Mouse (Mus musculus) myocyte (in vitro differentiated cells): ENCODE measurements around the gene Tsnax. TPM values are rescaled to one million over a fixed set of nuclear protein-coding genes. Genes with fewer than 3 reads are reported as not detected.

Experiments used
- H3K27me3 ChIP-seq: one replicate; pipeline ENCODE4 v1.6.1; 2011; ENCODE audit not compliant: control insufficient read depth, insufficient read depth, insufficient read length
- H3K36me3 ChIP-seq: one replicate; pipeline ENCODE4 v1.6.1; 2011; ENCODE audit not compliant: control insufficient read depth, insufficient read depth
- H3K4me2 ChIP-seq: one replicate; pipeline ENCODE4 v1.6.1; 2011; ENCODE audit warnings: low read depth, control low read depth
- H3K4me3 ChIP-seq: one replicate; pipeline ENCODE4 v1.5.1; 2011; ENCODE audit warnings: mild to moderate bottlenecking, control low read depth, moderate library complexity
- H3K79me2 ChIP-seq: one replicate; pipeline ENCODE4 v1.6.1; 2011; ENCODE audit not compliant: control insufficient read depth, insufficient read depth
- H3ac ChIP-seq: one replicate; pipeline ENCODE4 v1.6.1; 2011; ENCODE audit not compliant: control insufficient read depth, insufficient read length
- CEBPB ChIP-seq: IDR thresholded peaks from 2 replicates; pipeline ENCODE4 v1.6.1; 2011; ENCODE audit warnings: mild to moderate bottlenecking, moderate library complexity; ENCODE audit not compliant: poor library complexity, insufficient read depth, severe bottlenecking
- E2F4 ChIP-seq: IDR thresholded peaks from one replicate; pipeline ENCODE4 v1.6.1; 2011; ENCODE audit warnings: mild to moderate bottlenecking, control low read depth, moderate library complexity; ENCODE audit not compliant: insufficient read depth
- MAX ChIP-seq: IDR thresholded peaks from one replicate; pipeline ENCODE4 v1.6.1; 2011; ENCODE audit warnings: low read depth, mild to moderate bottlenecking, control low read depth
- MYOD1 ChIP-seq, 3 experiments: IDR thresholded peaks; one replicate each; pipeline ENCODE4 v1.6.1; 2011; ENCODE audit warnings: control low read depth in 2 of 3, low read depth in 2 of 3, mild to moderate bottlenecking in 2 of 3, moderate library complexity in 1 of 3; ENCODE audit not compliant: insufficient read length in 2 of 3, control insufficient read depth in 1 of 3
- MYOG ChIP-seq, 3 experiments: IDR thresholded peaks; one replicate each; pipeline ENCODE4 v1.6.1; 2011; ENCODE audit warnings: control low read depth in 2 of 3, low read depth in 2 of 3, mild to moderate bottlenecking in 2 of 3; ENCODE audit not compliant: insufficient read length in 2 of 3, control insufficient read depth in 1 of 3, insufficient read depth in 1 of 3
- POLR2A ChIP-seq: IDR thresholded peaks from one replicate; pipeline ENCODE4 v1.6.1; 2011; ENCODE audit warnings: low read depth, mild to moderate bottlenecking, control low read depth, moderate library complexity; ENCODE audit not compliant: insufficient read length
- REST ChIP-seq: IDR thresholded peaks from one replicate; pipeline ENCODE4 v1.6.1; 2011; ENCODE audit warnings: mild to moderate bottlenecking, control low read depth, moderate library complexity; ENCODE audit not compliant: insufficient read depth, insufficient read length
- SRF ChIP-seq: IDR thresholded peaks from one replicate; pipeline ENCODE4 v1.6.1; 2011; ENCODE audit warnings: low read depth; ENCODE audit not compliant: control insufficient read depth, insufficient read length
- TCF12 ChIP-seq: IDR thresholded peaks from one replicate; pipeline ENCODE4 v1.6.1; 2011; ENCODE audit warnings: mild to moderate bottlenecking, control low read depth; ENCODE audit not compliant: poor library complexity, insufficient read depth, severe bottlenecking
- TCF3 ChIP-seq: IDR thresholded peaks from one replicate; pipeline ENCODE4 v1.6.1; 2011; ENCODE audit warnings: low read depth, control low read depth; ENCODE audit not compliant: insufficient read length
- USF1 ChIP-seq: IDR thresholded peaks from one replicate; pipeline ENCODE4 v1.6.1; 2011; ENCODE audit warnings: low read depth, mild to moderate bottlenecking, control low read depth, moderate library complexity
- polyA plus RNA-seq: library from polyadenylated mRNA; unstranded; fragments of >200 nt; fragmentation: generic; extraction: Trizol; gene quantifications from one replicate; pipeline ENCODE4 v1.2.1, GENCODE M21; 2012; ENCODE audit warnings: missing spikeins

Tsnax gene
- polyA plus RNA-seq, 1 experiment = 59.9 TPM

DNA sequence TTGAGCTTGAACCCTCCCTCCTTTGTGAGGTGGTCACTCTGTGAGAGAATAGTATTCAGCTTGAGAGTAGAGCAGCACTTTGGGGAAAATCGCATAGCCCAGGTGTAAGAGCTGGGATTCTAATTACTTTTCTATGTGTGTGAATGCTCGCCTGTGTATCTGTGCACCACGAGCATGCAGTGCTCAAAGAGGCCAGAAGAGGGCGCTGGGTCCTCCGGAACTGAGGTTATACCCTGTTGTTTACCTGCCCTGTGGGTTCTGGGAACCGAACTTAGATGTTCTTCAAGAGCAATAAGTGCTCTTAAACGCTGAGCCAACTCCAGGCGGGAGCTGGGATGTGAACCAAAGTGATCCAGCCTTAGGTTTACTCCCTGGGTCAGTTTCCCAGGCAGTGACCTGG is 32.0 kb upstream of the Tsnax start:
- Histone ChIP-seq H3K4me3 (no peak overlapping the region), H3K36me3 (no peaks in the 10 kb centered on the region), H3K4me2 (no peak overlapping the region), H3ac (no peak overlapping the region), H3K79me2 (no peaks in the 10 kb centered on the region), H3K27me3 (no peaks in the 10 kb centered on the region)
- TF ChIP-seq CEBPB (no peak), TCF3 (no peak), TCF12 (no peak)

DNA sequence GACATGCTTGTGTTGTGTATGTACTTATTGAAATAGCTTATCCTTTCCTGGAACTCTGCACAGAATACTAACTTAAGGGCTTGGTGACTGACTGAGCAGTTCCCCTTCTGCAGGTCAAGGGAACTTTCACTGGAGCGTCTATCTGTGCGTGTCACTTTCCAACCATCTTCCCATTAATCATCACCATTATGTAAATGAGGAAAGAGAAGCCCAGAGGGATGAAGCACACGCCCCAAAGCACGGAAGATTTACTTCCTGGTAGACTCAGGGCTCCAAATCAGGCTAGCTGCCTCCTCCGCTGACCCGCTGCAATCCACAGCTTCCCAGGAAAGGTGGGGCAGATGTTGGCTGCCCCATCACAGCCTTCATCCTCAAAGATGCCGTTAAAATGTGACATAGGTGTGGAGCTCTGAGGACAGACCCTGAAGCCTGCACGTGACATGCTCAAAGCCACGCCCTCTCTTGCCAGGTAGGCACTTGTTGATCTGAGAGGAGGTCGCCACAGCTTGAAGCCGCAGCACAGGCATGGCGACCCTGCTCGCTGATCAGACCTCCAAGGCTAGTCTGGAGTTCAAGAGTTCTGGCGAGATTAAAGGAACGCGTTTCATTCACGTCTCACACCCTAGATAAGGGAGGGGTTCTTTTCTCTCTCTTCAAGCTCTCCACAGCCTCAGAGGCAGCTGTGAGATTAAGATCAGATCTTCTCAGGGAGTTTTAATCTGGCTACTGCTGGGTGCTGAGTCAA is 21.7 kb upstream of the Tsnax start:
- H3K27me3 ChIP-seq = peaks cover 35% of the 10 kb centered on the region
- H3K36me3 ChIP-seq = no peaks in the 10 kb centered on the region
- H3K79me2 ChIP-seq = no peaks in the 10 kb centered on the region
- H3K4me3 ChIP-seq = no peak overlapping the region
- H3K4me2 ChIP-seq = no peak overlapping the region
- H3ac ChIP-seq = no peak overlapping the region
- TF ChIP-seq POLR2A (no peak), TCF3 (no peak), MYOD1 (IDR thresholded peaks at IDR 0.05; ENCODE audit: control insufficient read depth in 1 of 3, insufficient read length in 2 of 3, low read depth in 2 of 3) (no peak), MYOG (IDR thresholded peaks at IDR 0.05; ENCODE audit: control insufficient read depth in 1 of 3, insufficient read depth in 1 of 3, insufficient read length in 2 of 3, low read depth in 2 of 3) (no peak), TCF12 (no peak), USF1 (no peak), MAX (no peak), SRF (no peak), CEBPB (no peak), REST (no peak), E2F4 (no peak)

DNA sequence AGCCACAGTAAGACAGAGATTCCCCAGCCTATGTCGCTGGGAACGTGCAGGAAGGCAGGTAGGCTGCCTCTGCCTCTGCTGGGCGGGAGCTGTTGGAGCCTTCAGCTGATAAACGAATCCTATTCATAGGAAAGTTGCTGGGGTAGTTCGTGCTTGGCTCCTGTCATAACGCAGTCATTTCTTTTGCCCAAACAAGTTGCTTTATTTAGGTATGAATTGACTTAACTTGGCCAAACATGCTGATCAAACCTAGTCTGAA is 21.2 kb upstream of the Tsnax start:
- Histone ChIP-seq H3ac (no peak overlapping the region), H3K27me3 (peaks cover 30% of the 10 kb centered on the region), H3K79me2 (no peaks in the 10 kb centered on the region), H3K4me2 (no peak overlapping the region), H3K4me3 (no peak overlapping the region), H3K36me3 (no peaks in the 10 kb centered on the region)
- TF ChIP-seq E2F4 (no peak), REST (no peak), USF1 (no peak), TCF12 (no peak), TCF3 (no peak), CEBPB (no peak)

DNA sequence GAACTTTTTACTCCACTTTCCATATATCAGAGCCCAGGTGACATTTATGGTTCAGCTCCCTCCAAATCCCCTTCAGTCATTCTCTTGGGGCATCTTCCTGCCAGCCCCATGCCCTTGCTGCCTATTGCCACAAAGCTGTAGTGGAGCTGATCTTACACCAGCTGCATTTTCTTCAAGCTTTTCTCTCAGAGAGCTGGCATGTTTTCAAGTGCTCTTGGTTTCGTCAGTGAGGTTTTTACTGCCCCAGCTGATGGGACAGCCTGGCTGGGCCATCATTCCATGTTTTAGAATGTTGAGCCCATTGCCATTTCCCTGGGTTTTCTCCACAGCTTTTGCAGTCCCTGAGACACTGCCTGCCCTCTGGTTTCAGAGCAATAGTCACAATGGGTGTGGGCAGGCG is 17.0 kb upstream of the Tsnax start:
- Histone ChIP-seq H3K36me3 (no peaks in the 10 kb centered on the region), H3K4me2 (no peak overlapping the region), H3K4me3 (no peak overlapping the region), H3K79me2 (no peaks in the 10 kb centered on the region), H3ac (no peak overlapping the region), H3K27me3 (peaks cover 27% of the 10 kb centered on the region)
- TF ChIP-seq MYOG (IDR thresholded peaks at IDR 0.05; ENCODE audit: control insufficient read depth in 1 of 3, insufficient read depth in 1 of 3, insufficient read length in 2 of 3, low read depth in 2 of 3) = no peak

DNA sequence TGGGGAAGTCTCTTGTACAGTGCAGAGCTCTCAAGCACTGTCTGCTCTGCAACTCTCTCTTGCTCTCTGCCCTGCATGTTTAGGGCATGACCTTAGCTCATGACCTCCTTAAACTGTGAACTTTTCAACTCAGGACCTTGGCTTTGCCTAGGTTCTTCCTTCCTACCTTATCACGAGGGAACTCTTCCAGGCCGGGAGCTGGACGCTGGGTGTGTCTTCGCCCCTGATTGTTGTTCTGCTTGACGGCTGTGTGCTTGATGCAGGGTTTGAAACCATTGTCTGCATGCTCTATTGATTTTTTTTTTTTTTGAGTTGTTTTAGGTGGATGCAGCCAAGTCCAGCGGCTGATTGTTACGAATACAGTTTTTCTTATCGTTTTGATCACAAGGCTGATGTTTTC is 11.3 kb downstream of the Tsnax start:
- no peaks in the 10 kb centered on the region for H3K79me2 ChIP-seq
- H3K4me3 ChIP-seq = no peak overlapping the region
- H3K4me2 ChIP-seq = no peak overlapping the region
- peaks cover 16% of the 10 kb centered on the region for H3K36me3 ChIP-seq
- no peaks in the 10 kb centered on the region for H3K27me3 ChIP-seq
- TF ChIP-seq SRF = no peak
- TF ChIP-seq MYOG (IDR thresholded peaks at IDR 0.05; ENCODE audit: control insufficient read depth in 1 of 3, insufficient read depth in 1 of 3, insufficient read length in 2 of 3, low read depth in 2 of 3) = no peak
- no peak for TF ChIP-seq TCF12
- TF ChIP-seq CEBPB = no peak
- TF ChIP-seq USF1 = no peak
- TF ChIP-seq TCF3 = no peak
- no peak for TF ChIP-seq MYOD1 (IDR thresholded peaks at IDR 0.05; ENCODE audit: control insufficient read depth in 1 of 3, insufficient read length in 2 of 3, low read depth in 2 of 3)
- H3ac ChIP-seq = no peak overlapping the region

DNA sequence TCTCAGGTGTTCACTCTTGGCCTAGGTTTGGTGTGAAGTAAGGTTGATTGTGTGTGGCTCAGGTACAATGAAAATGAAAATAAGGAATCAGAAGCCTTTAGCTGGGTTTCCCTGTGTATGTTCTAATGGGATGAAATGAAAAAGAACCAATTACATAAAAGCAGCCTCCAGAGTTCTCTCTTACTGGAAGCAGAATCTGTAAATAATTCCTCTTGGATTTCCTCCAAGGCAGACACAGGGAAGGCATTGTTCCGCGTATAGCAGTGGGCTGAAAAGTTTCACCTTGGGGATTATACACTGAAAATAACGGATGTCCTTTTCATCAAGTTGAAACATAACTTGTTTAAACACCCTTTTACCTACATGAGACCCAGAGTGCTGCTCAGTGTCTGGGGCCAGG is 14.4 kb downstream of the Tsnax start:
- Histone ChIP-seq H3K4me3 (no peak overlapping the region), H3K36me3 (peaks cover 30% of the 10 kb centered on the region), H3K27me3 (no peaks in the 10 kb centered on the region), H3K79me2 (no peaks in the 10 kb centered on the region), H3K4me2 (no peak overlapping the region), H3ac (no peak overlapping the region)
- TF ChIP-seq CEBPB (no peak), E2F4 (no peak), REST (no peak), TCF3 (no peak)
